Mouse (Mus musculus): ENCODE measurements at regions not wholly inside any gene's neighbourhood (a gene's known extent, or its start where the extent isn't known, plus 50 kb on each side); places are given as distances from the start of the nearest gene placed in this dataset.
"Not testable (repeated sequence)": the region's sequence is repeated elsewhere in the genome, so short reads cannot be mapped to it uniquely, and the experiment has no call there.

- DNase-seq (ENCODE audit: extremely low spot score, low spot score): no peak
These were observed 128.5 kb upstream of the Max start for GRCm38 (mm10) chr12:77090525-77090924.

GRCm38 (mm10) chr12:77089624-77090278 is 127.8 kb upstream of the Max start:
- DNase-seq (ENCODE audit: extremely low spot score, low spot score): no peak

- no peak for DNase-seq (ENCODE audit: extremely low spot score, low spot score)
These were observed 126.5 kb upstream of the Max start for GRCm38 (mm10) chr12:77088452-77088851.

GRCm38 (mm10) chr12:77086931-77087330 is 124.9 kb upstream of the Max start:
- not testable (repeated sequence) for DNase-seq (ENCODE audit: extremely low spot score, low spot score)

GRCm38 (mm10) chr12:77085894-77086293 is 123.9 kb upstream of the Max start:
- no peak for DNase-seq (ENCODE audit: extremely low spot score, low spot score)

- no peak for DNase-seq (ENCODE audit: extremely low spot score, low spot score)
These were observed 123.2 kb upstream of the Max start for GRCm38 (mm10) chr12:77085244-77085643.

GRCm38 (mm10) chr12:77084744-77085143 is 122.7 kb upstream of the Max start:
- DNase-seq (ENCODE audit: extremely low spot score, low spot score): no peak

- no peak for DNase-seq (ENCODE audit: extremely low spot score, low spot score)
These were observed 122.3 kb upstream of the Max start for GRCm38 (mm10) chr12:77084343-77084742.

- DNase-seq (ENCODE audit: extremely low spot score, low spot score): no peak
These were observed 121.8 kb upstream of the Max start for GRCm38 (mm10) chr12:77083760-77084159.

GRCm38 (mm10) chr12:77081774-77082173 is 119.8 kb upstream of the Max start:
- DNase-seq (ENCODE audit: extremely low spot score, low spot score): no peak

- no peak for DNase-seq (ENCODE audit: extremely low spot score, low spot score)
These were observed 117.5 kb upstream of the Max start for GRCm38 (mm10) chr12:77079481-77079880.

- no peak for DNase-seq (ENCODE audit: extremely low spot score, low spot score)
These were observed 114.7 kb upstream of the Max start for GRCm38 (mm10) chr12:77076678-77077077.

- no peak for DNase-seq (ENCODE audit: extremely low spot score, low spot score)
These were observed 112.6 kb upstream of the Max start for GRCm38 (mm10) chr12:77074602-77075001.

- DNase-seq (ENCODE audit: extremely low spot score, low spot score): no peak
These were observed 109.7 kb upstream of the Max start for GRCm38 (mm10) chr12:77071700-77072099.

GRCm38 (mm10) chr12:77067938-77068337 is 105.9 kb upstream of the Max start:
- no peak for DNase-seq (ENCODE audit: extremely low spot score, low spot score)

- DNase-seq (ENCODE audit: extremely low spot score, low spot score): no peak
These were observed 105.1 kb upstream of the Max start for GRCm38 (mm10) chr12:77067115-77067514.

GRCm38 (mm10) chr12:77065645-77066512 is 103.9 kb upstream of the Max start:
- no peak for DNase-seq (ENCODE audit: extremely low spot score, low spot score)

GRCm38 (mm10) chr12:77064048-77064447 is 102.0 kb upstream of the Max start:
- no peak for DNase-seq (ENCODE audit: extremely low spot score, low spot score)

- no peak for DNase-seq (ENCODE audit: extremely low spot score, low spot score)
These were observed 99.5 kb upstream of the Max start for GRCm38 (mm10) chr12:77061562-77061847.

- no peak for DNase-seq (ENCODE audit: extremely low spot score, low spot score)
These were observed 99.0 kb upstream of the Max start for GRCm38 (mm10) chr12:77060766-77061561.

GRCm38 (mm10) chr12:77060060-77060695 is 98.2 kb upstream of the Max start:
- DNase-seq (ENCODE audit: extremely low spot score, low spot score): no peak

- no peak for DNase-seq (ENCODE audit: extremely low spot score, low spot score)
These were observed 97.7 kb upstream of the Max start for GRCm38 (mm10) chr12:77059679-77060059.

Measured in neural tube, embryonic 10.5 days (tissue).